Mouse (Mus musculus): Measurements from ENCODE around the gene Ccdc155.
A peak's percentile ranks its signal among the peaks of the same experiment; 100 is the strongest.
"Not testable (repeated sequence)": the region's sequence is repeated elsewhere in the genome, so short reads cannot be mapped to it uniquely, and the experiment has no call there.

Gene Ccdc155

GRCm38 (mm10) chr7:45162996-45163615 lies 41.6 kb downstream of the Ccdc155 start:
- DNase-seq (ENCODE audit: low spot score), result no peak

GRCm38 (mm10) chr7:45162551-45162950 lies 42.1 kb downstream of the Ccdc155 start:
- no peak for DNase-seq (ENCODE audit: low spot score)

GRCm38 (mm10) chr7:45161612-45162473 lies 42.8 kb downstream of the Ccdc155 start:
- DNase-seq (ENCODE audit: low spot score), result peak; percentile 87

- no peak for DNase-seq (ENCODE audit: low spot score)
Observed at GRCm38 (mm10) chr7:45160866-45161265, 43.8 kb downstream of the Ccdc155 start.

- DNase-seq (ENCODE audit: low spot score), result no peak
Observed at GRCm38 (mm10) chr7:45160316-45160800, 44.3 kb downstream of the Ccdc155 start.

- DNase-seq (ENCODE audit: low spot score), result no peak
Observed at GRCm38 (mm10) chr7:45158991-45159390, 45.7 kb downstream of the Ccdc155 start.

- DNase-seq (ENCODE audit: low spot score), result no peak
Observed at GRCm38 (mm10) chr7:45157459-45157858, 47.2 kb downstream of the Ccdc155 start.

GRCm38 (mm10) chr7:45156206-45156605 lies 48.5 kb downstream of the Ccdc155 start:
- DNase-seq (ENCODE audit: low spot score), result no peak

- DNase-seq (ENCODE audit: low spot score), result no peak
Observed at GRCm38 (mm10) chr7:45155590-45155989, 49.1 kb downstream of the Ccdc155 start.

GRCm38 (mm10) chr7:45154993-45155514 lies 49.6 kb downstream of the Ccdc155 start:
- no peak for DNase-seq (ENCODE audit: low spot score)

- peak; percentile 96 for DNase-seq (ENCODE audit: low spot score)
Observed at GRCm38 (mm10) chr7:45154096-45154992, 50.3 kb downstream of the Ccdc155 start, which contains the start of the genes Pih1d1 and Aldh16a1. Gene Pih1d1, plus strand, starts transcription at chr7:45154303. Gene Aldh16a1, minus strand, starts transcription at chr7:45154584.

GRCm38 (mm10) chr7:45153586-45153985 lies 51.1 kb downstream of the Ccdc155 start:
- no peak for DNase-seq (ENCODE audit: low spot score)

GRCm38 (mm10) chr7:45153052-45153451 lies 51.6 kb downstream of the Ccdc155 start:
- not testable (repeated sequence) for DNase-seq (ENCODE audit: low spot score)

- peak; percentile 77 for DNase-seq (ENCODE audit: low spot score)
Observed at GRCm38 (mm10) chr7:45151303-45151702, 53.4 kb downstream of the Ccdc155 start.

GRCm38 (mm10) chr7:45150321-45150720 lies 54.4 kb downstream of the Ccdc155 start:
- no peak for DNase-seq (ENCODE audit: low spot score)

- peak; percentile 53 for DNase-seq (ENCODE audit: low spot score)
Observed at GRCm38 (mm10) chr7:45149545-45149944, 55.1 kb downstream of the Ccdc155 start.

GRCm38 (mm10) chr7:45148534-45149098 lies 56.1 kb downstream of the Ccdc155 start:
- no peak for DNase-seq (ENCODE audit: low spot score)

- no peak for DNase-seq (ENCODE audit: low spot score)
Observed at GRCm38 (mm10) chr7:45147899-45148298, 56.8 kb downstream of the Ccdc155 start.

GRCm38 (mm10) chr7:45147267-45147666 lies 57.4 kb downstream of the Ccdc155 start:
- no peak for DNase-seq (ENCODE audit: low spot score)

GRCm38 (mm10) chr7:45145460-45145859 lies 59.2 kb downstream of the Ccdc155 start:
- DNase-seq (ENCODE audit: low spot score), result no peak
